Mouse (Mus musculus) lung, postnatal 4 days (tissue): ENCODE data around the gene Cdkn2d.
"Not testable (repeated sequence)": the region's sequence is repeated elsewhere in the genome, so short reads cannot be mapped to it uniquely, and the experiment has no call there.

Experiments
- DNase-seq, 2 experiments: peaks; one replicate each; pipeline ENCODE4 v3.0.0; 2021

Cdkn2d gene

DNA sequence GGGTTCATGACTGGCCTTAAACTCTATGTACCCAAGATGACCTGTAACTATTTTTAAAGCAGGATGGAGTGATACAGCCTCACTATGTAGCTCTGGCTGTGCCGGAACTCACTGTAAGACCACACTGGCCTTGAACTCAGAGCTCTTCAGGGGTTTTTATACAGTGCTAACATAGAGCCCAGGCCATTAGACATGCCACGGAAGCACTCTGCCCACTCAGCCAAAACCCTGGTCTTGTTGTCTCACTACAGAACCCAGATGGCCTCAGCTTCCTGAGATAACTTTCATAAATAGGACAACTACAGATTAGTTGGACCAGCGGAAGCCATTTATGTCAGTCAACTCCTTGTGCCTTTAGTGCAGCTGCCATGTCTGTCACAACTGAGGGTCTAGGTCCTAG, 16.9 kb downstream of the Cdkn2d start:
- DNase-seq, result no peak

DNA sequence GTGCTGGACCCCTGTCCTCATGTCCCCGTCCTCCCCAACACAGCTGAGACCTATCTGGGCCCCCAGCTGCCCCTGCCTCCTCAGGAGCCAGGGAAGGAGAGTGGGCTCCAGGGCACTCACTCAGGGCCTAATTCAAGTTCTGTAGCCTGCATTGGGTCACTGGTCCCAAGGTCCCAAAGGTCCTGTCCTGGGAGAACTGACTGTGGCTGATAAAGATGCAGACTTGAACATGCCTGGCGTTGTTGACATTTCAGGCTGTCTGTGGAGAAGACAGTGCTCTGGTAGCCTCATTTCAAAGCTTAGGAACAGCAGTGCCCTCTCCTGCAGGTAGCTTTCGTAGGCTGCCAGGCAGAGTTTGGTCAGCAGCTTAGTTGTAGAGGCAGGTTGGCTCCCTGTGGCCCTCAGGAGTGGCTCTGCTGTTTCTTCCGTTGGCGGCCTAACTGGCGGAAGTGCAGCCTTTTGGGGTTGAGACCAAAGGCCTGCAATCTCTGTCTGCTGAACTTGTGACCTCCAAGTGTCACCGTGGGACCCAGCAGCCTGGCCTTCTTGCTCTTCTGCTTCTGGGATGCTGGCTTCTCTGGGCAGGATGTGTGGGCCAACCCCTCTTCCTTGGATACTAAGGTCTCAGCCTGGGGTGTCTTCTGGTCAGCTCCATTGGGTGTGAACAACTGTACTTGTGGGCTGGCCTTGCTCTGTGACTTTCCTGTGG, 17.5 kb downstream of the Cdkn2d start:
- peak in 1 of 2 experiments; percentile 67 for DNase-seq

DNA sequence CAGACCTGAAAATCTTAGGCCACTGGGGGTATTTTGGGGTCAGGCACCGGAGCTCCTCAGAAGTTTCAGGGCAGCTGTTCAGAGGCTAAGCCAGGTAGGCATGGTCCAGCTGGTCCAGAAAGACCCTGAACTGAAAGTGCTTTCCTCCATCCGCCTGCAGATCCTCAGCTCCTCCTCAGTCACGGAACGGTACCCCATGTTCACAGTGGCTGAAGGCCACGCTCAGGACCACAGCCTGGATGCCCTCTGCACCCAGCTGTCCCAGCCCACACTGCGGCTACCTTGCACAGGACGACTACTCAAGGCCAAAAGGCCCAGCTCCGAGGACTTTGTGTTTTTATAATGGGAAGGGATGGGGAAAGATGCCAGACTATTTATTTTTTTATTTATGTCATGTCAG, 18.1 kb downstream of the Cdkn2d start:
- no peak for DNase-seq

DNA sequence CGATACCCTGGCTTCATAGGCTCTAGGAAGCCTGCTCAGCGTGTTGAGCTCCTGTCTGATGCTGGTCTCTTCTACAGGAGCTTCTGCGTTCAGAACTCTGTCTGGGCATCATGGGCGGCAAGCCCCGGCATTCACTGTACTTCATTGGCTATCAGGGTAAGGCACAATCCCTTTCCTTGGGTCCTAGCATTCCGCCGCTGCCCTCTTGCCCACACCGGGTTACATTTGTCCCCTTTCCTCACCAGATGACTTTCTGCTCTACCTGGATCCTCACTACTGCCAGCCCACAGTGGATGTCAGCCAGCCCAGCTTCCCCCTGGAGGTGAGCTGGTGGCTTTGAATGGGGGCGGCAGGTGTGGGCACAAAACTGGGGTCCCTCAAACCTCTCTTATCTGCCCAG, 18.8 kb downstream of the Cdkn2d start:
- no peak for DNase-seq

DNA sequence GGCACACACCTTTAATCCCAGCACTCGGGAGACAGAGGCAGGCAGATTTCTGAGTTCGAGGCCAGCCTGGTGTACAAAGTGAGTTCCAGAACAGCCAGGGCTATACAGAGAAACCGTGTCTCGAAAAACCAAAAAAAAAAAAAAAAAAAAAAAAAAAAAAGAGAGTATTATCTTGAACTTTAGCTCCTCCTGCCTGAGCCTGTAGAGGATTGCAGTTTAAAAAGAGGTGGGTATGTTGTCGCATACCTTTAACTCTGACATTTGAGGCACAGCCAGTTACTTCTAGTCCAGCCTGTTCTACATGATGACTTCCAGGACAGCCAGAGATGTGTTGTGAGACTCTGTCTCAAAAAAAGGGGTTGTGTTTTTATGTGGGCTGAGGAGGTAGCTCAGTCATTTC, 21.6 kb downstream of the Cdkn2d start:
- DNase-seq, result not testable (repeated sequence)

DNA sequence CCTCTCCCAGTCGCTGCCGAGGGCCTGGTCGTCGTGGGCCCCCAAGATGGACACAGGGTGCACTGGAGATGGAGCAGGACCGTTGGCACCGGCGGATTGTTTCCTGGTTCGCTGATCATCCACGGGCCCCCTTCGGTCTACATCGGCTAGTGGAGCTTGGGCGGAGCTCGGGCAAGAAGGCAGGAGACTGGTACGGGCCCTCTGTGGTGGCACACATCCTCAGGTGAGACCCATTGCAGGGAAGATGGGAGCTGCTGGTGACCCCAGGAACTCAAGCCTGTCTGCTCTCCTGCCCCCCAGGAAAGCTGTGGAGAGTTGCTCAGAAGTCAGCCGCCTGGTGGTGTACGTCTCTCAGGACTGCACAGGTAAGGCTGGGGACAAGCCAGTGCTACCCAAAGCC, 22.9 kb downstream of the Cdkn2d start:
- DNase-seq, result no peak

DNA sequence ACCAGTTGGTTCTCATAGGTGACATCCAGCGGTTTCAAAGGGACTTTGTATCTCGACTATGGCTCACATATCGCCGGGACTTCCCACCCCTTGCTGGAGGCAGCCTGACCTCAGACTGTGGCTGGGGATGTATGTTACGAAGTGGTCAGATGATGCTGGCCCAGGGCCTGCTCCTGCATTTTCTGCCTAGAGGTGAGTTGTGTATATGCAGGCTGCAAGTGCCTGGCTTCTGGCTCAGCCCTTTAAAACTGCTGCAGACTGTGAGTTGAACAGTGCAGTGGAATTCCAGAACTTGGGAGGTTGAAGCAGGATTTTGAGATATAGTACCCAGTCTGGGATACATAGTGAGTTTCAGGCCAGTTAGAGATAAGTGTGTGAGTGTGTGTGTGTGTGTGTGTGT, 24.3 kb downstream of the Cdkn2d start:
- DNase-seq, result no peak

DNA sequence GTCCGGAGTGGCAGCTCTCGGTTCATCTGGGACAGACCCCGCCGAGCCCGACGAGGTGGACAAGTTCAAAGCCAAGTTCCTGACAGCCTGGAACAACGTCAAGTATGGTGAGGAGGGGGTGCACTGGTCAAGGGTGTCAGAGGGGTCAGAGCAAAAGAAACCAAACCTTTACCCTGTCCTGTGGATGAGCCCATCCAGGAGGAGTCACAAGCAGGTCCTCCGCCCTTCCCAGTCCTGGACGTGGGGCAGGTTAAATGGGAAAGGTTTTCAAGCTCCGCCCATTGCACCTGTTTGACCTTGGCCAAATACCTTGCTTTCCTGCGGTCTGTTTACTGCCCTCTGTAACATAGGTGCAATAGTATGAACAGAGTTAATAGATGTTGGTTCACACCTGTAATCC, 25.6 kb downstream of the Cdkn2d start:
- DNase-seq, result no peak

DNA sequence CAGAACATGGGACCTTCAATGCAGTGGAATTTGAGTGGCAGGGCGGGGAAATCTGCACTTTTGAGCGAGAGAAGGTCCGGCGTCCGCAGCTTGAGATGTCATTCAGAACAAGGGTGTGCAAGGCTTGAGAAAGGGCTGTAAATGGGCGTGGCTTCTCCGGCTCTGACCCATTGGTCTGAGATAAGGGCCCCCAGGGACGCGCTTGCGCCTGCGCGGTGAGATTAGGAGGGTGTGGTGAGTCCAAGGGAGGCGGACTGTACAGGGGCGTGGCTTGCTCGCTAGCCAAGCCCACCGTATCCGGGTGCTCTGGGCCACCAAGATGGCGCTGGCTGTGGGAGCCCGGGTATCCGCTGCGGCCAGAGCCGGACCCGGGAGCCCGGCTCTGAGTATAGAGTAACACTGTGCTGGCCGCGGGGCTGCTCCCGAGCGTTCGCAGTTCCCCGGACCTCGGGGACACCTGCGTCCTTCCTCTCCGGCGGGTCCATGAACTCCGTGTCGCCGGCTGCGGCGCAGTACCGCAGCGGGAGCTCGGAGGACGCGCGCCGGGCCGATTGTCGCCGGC, 26.1 kb downstream of the Cdkn2d start, which contains the start of gene Atg4d:
Gene Atg4d, plus strand, starts transcription at position 294 of the 562 bp plus-strand sequence.
- DNase-seq, result peak; percentile 99

DNA sequence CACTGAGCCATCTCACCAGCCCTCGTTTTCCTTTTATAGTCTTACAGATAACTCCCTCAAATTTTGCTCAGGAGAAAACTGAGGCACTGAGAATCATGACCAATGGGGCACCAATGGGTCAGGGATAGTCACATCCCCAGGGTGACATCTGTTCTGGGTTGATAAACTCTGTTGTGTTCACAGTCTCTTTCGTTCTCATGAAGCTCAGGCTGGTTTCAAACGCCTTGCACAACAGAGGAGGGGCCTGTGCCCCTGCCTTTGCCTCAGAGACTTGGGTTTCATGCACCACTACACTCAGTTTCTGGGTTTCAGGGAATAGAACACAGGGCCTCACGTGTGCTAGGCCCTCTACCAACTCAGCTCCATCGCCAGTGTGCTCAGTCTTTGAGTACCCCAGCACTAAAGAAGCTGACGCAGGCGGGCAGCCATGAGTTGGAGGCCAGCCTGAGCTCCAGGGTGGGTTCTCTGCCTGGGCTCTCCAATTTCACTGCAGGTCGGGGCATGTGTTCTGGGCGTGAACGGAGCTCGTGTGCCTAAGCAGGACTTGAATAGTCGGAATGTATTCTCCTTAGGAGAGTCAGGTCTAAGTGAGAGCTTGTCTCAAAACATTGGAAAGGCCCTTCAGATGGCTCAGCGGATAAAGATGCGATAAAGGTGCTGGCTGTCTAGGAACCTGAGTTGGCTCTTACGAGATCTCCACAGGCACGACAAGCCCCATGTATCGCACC, 26.8 kb downstream of the Cdkn2d start:
- no peak for DNase-seq

DNA sequence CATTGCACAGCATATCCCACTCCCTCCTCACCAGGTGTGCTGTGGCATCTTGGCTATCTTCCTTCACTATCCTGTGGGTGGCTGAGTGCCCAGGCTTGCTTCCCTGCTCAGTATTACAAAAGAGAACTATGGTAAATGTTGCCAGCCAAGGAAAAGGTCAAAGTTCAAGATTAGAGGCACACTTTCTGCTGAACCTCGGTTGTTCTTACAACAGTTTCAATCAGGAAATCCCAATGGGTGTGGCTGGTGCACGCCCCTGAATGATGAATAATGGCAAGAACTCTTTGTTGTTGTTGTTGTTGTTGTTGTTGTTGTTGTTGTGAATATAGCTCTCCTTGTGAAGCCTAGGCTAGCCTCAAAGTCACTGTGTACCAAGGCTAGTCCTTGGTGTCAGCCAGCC, 29.4 kb downstream of the Cdkn2d start:
- DNase-seq, result no peak

DNA sequence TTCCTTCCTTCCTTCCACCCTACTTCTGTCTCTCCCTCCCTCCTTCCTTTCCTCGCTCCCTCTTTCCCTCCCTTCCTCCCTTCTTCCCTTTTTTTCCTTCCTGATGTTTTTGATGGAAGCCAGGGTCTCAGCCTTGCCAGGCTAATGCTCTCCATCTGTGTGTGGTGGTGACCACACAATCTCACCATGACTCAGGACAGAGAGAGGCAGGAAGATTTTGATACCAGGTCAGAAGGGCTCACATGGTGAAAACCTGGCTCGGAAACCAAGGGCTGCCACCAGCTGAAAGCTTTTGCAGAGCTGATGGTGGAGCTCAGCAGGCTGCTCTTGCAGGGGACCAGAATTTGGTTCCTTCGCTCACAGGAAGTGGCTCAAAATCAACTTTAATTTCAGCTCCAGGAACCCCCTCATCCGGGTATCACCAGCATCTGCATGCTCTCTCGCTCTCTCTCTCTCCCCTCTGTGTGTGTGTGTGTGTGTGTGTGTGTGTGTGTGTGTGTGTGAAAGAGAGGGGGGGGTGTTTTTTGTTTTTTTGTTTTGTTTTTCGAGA, 30.6 kb downstream of the Cdkn2d start:
- DNase-seq, result no peak

DNA sequence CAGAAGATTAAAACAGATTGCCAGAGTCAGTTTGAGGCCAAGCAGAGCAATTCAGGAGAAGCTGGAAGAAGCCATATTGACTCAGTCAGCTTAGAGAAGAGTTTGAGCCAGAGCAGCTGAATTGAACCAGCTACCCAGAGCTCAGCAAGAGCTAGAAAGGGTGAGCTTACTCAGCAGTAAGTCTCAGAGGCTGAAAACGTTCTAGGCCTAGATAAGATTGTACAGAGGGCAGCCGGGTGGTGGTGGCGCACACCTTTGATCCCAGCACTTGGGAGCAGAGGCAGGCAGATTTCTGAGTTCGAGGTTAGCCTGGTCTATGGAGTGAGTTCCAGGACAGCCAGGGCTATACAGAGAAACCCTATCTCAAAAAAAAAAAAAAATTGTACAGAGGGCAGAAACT, 34.9 kb downstream of the Cdkn2d start:
- DNase-seq, result not testable (repeated sequence)

DNA sequence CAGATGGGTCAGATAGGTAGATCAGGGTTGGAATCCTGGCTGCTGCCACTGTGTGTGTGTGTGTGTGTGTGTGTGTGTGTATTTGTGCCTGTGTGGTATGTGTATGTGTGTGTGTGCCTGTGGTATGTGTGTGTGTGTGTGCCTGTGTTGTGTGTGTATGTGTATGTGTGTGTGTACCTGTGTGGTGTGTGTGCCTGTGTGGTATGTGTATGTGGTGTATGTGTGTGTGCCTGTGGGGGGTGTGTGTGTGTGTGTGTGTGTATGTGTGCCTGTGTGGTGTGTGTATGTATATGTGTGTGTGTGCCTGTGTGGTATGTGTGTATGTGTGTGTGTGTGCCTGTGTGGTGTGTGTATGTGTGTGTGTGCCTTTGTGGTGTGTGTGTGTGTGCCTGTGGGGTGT, 36.5 kb downstream of the Cdkn2d start:
- no peak for DNase-seq

DNA sequence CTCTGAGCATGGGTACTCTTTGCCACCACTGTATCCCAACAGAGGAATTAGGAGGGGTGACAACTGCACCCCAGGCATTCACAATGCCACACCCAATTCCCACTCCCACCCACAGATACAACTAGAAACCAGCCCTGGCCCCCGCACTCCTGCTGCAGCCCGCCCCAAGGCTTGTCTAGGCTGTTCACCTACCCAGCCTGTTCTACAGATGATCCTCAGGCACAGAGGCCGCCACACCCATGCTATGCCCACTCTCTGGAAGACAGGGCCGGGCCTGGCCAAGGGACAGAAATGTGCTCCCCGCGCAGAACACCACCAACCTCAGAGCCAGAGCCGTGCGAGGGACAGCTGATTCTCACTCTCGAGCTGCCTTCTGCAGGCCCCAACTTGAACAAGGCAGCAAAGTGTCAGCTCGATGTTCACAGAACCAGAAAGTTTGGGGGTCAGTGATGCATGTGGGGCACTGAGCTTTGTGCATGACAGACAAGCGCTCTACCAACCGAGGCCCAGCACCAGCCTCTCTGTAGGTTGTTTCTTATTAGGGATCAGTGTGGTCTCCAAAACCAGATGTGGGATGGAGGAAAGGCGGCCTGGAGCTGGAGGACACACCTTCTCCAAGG, 40.0 kb downstream of the Cdkn2d start:
- DNase-seq, result no peak

DNA sequence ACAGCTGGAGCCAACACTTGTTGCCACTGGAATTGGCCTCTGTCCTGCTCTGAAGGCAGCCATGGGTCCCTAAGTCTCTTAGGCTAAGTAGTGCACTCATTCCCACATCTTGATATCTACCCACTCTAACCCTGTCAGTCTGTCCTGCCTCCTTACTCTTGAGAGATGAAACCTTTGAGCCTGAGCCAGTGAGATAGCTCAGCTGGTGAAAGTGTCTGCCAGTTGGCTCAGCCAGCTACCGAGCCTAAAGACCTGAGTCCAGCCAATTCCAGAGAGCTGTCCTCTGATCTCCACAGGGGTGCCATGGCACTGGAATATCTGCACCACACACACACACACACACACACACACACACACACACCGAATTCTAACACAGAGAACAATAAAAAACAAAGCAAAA, 40.7 kb downstream of the Cdkn2d start:
- DNase-seq, result no peak

DNA sequence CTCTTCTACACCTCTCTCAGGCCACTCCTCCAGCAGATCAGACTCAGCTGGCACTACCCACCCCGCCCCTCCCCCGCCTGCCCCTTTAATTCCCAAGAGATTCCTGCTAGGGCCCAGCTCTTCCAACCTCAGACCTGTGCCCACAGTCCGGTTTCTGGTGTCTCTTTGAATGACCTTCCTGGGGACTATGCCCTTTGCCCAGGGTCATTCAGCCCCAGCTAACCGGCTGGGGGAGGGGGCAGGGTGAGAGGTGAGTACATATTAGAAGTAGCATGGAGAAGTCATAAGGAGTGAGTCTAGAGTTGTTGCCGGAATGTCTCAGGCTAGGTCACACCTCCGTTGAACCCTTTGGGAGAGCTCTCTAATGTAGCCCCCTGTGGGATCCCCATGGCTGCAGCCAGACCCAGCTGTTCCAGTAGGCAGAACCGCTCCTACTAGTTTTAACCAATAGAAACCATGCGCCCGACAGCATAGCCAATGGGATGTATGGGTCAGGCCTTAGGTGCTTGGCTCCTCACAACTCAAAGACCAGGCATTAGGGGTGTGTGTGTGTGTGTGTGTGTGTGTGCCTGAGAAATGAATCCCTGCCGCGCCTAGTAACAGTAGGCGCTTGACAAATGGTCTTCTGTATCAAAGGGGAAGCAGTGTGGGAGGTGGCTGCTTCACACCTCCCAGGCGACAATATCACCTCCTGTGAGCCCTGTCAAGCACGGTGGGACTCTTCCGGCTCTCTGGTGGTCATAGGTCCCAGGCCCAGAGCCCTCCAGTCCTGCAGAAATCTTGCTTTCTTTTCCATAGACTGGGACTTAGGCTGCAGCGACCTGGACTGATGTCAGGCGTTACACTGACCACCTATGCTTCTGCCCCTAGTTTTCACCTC, 41.3 kb downstream of the Cdkn2d start:
- no peak for DNase-seq

DNA sequence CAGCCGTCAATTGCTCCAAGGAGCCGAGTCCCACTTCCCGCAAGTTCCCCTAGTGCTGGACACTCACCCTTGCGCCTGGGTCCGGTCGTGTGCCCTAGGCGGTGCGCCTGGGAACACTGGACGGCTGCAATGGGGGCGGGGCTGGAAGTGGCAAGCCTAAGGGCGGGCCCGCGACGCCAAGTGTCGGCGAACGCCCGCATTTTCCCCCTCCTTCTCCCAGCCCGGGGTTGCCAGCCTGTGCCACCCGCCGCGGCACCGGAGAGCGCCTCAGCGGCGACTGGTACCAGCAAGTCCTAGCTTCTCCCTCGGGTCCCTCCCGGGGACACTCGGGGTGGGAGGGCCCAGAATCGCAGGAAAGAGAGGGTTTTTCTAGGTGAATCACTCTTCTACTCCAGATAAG, 42.9 kb downstream of the Cdkn2d start, which contains the start of gene S1pr5:
Gene S1pr5, minus strand, starts transcription at position 118 of the 400 bp plus-strand sequence.
- DNase-seq, result peak; percentile 66 to 70

DNA sequence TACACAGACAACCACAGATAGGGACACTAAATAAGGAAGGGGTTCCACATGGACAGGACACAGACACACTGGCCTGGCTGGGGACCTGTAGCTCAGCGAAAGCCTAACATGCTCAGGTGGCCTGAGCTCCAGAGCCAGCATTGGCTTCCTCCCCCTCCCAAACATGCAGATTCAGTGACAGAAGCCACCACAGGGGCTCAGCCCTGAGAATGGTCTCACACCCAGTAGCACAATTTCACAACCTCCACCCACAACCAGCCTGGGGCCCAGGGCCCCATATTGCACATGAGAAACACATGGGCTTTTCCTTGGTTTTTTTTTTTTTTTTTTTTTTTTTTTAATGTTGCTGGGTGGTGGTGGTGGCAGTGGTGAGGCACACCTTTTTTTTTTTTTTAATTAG, 44.9 kb downstream of the Cdkn2d start:
- peak in 1 of 2 experiments; percentile 30 for DNase-seq

DNA sequence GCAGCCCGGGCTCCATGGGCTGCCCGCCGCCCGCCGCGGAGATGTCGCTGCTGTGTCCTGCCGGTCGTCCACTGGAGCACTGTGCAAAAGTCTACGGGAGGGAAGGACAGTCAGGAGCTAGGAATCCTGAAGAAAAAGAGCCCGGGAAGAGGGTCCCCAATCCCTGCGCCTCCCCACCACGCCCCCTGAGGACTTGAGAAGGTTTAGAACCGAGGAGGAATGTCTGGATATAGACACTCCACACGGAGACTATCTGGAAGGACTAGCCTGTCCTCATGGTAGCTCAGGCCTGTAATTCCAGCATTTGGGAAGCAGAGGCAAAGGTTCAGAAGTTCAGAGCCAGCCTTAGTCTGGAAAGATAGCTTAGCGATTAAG, 46.1 kb downstream of the Cdkn2d start:
- no peak for DNase-seq

DNA sequence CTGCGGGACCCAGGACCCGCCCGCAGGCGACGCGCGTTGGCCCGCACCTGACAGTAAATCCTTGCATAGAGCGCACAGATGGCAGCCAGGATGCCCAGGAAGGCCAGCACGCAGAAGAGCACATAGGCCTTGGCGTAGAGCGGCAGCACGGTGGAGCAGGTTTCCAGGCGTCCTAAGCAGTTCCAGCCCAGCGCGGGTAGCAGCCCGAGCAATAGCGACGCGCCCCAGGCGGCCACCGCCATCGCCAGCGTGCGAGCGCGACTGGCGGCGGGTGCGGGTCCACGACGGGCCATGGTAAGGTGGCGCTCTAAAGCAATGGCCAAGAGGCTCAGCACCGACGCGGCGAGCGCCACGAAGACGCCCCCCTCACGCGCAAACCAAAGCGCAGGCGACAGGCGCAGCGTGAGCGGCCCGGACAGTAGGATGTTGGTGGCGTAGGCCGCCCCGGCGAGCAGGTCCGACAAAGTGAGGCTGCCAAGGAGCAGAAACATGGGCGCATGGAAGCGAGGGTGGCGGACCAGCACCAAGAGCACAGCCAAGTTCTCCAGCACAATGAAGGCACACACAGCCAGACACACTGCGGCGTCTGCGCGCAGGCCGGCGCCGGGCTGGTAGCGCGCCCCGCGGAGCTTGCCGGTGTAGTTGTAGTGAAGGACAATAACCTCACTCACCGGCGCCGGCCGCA, 46.6 kb downstream of the Cdkn2d start:
- peak in 1 of 2 experiments; percentile 37 for DNase-seq
